Mouse (Mus musculus): ENCODE measurements around the gene Arid3a. TPM values are rescaled to one million over a fixed set of nuclear protein-coding genes. Genes with fewer than 3 reads are reported as not detected.

Arid3a gene
- polyA plus RNA-seq, 1 experiment = 36.5 TPM

DNA sequence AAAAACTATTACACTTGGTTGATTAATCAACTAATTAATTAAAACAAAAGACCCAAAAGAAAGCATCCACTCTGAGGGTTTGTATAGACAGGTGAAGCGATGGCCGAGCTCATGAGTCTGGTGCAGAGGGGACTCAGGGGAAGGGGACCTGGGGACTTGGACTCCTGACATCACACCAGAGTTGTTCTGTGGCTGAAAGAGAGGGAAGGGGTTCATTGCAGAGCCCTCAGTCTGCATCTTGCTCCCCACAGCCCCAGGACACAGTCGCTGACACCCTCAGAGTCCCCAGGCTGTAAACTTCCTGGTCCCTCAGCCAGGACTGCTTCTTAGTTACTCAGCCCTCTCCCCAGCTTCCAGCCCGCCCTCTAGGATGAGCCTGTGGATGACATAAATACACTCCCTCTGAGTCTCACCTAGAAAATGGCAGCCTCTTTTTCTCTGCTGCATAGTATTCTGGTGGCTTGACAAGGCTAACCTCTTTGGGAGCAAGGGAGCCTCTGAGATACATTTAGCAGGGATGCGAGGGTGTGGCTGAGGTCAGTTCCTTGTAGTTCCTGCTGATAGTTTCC lies 9.2 kb upstream of the Arid3a start:
- TF ChIP-seq POLR2A (IDR thresholded peaks at IDR 0.05; ENCODE audit: insufficient read depth, low read length) (no peak), CTCF (IDR thresholded peaks at IDR 0.05; ENCODE audit: low read depth, low read length) (no peak), EP300 (IDR thresholded peaks at IDR 0.05; ENCODE audit: insufficient read depth, low read depth, low read length) (no peak)
- Histone ChIP-seq H3K27ac (ENCODE audit: insufficient read depth, low read length) (no peak overlapping the region), H3K27me3 (ENCODE audit: control insufficient read depth, insufficient read depth, low read length, poor library complexity, severe bottlenecking) (no peaks in the 10 kb centered on the region), H3K36me3 (ENCODE audit: control insufficient read depth, insufficient read depth, low read length, poor library complexity, severe bottlenecking) (no peaks in the 10 kb centered on the region), H3K9ac (ENCODE audit: low read depth, poor library complexity, severe bottlenecking) (no peak overlapping the region; the same call in 1 of the 2 replicates), H3K4me1 (ENCODE audit: control insufficient read depth, insufficient read depth, low read length) (peaks cover 7% of the 10 kb centered on the region), H3K4me3 (ENCODE audit: low read depth, low read length) (no peak overlapping the region), H3K9me3 (replicated peaks; ENCODE audit: control insufficient read depth, insufficient read depth, low read length, poor library complexity, severe bottlenecking) (no peaks in the 10 kb centered on the region)

- Histone ChIP-seq H3K36me3 (ENCODE audit: control insufficient read depth, insufficient read depth, low read length, poor library complexity, severe bottlenecking) (no peaks in the 10 kb centered on the region), H3K9me3 (replicated peaks; ENCODE audit: control insufficient read depth, insufficient read depth, low read length, poor library complexity, severe bottlenecking) (no peaks in the 10 kb centered on the region), H3K27ac (ENCODE audit: insufficient read depth, low read length) (no peak overlapping the region), H3K9ac (ENCODE audit: low read depth, poor library complexity, severe bottlenecking) (no peak overlapping the region), H3K27me3 (ENCODE audit: control insufficient read depth, insufficient read depth, low read length, poor library complexity, severe bottlenecking) (no peaks in the 10 kb centered on the region), H3K4me1 (ENCODE audit: control insufficient read depth, insufficient read depth, low read length) (peaks cover 7% of the 10 kb centered on the region), H3K4me3 (ENCODE audit: low read depth, low read length) (peak overlapping the region; percentile 3; the same call in 1 of the 2 replicates)
- TF ChIP-seq CTCF (IDR thresholded peaks at IDR 0.05; ENCODE audit: low read depth, low read length) = no peak
- TF ChIP-seq POLR2A (IDR thresholded peaks at IDR 0.05; ENCODE audit: insufficient read depth, low read length) = no peak
- no peak for TF ChIP-seq EP300 (IDR thresholded peaks at IDR 0.05; ENCODE audit: insufficient read depth, low read depth, low read length)
Measured at GRCm38 (mm10) chr10:79918231-79919078, 8.4 kb upstream of the Arid3a start.

DNA sequence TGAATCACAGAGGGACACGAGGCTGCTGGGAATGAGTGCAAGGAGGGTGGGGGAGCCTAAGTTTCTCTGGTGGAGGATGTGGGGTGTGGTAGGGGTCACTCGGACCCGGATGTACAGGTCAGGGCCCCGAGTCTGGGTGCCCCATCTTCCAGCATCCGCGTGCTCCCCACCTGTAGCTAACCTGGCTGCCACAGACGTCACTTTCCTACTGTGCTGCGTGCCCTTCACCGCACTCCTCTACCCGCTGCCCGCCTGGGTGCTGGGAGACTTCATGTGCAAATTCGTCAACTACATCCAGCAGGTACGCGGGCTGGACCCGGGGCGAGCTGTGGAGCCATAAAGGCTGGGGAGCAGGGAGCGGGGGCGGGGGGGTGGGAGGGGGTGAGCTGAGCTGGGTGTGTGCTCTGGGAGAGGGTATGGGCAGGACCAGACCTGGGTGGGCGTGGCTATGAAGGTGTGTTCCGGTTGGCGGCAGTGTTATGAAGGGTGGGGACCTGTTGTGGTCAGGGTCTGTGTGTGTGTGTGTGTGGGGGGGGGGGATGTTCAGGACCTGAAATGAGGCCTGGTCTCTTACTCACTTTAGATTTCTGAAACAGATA lies 7.5 kb upstream of the Arid3a start:
- Histone ChIP-seq H3K9ac (ENCODE audit: low read depth, poor library complexity, severe bottlenecking) (no peak overlapping the region), H3K4me3 (ENCODE audit: low read depth, low read length) (peak overlapping the region; percentile 64), H3K27me3 (ENCODE audit: control insufficient read depth, insufficient read depth, low read length, poor library complexity, severe bottlenecking) (no peaks in the 10 kb centered on the region), H3K27ac (ENCODE audit: insufficient read depth, low read length) (no peak overlapping the region), H3K4me1 (ENCODE audit: control insufficient read depth, insufficient read depth, low read length) (peaks cover 7% of the 10 kb centered on the region), H3K36me3 (ENCODE audit: control insufficient read depth, insufficient read depth, low read length, poor library complexity, severe bottlenecking) (no peaks in the 10 kb centered on the region), H3K9me3 (replicated peaks; ENCODE audit: control insufficient read depth, insufficient read depth, low read length, poor library complexity, severe bottlenecking) (no peaks in the 10 kb centered on the region)
- no peak for TF ChIP-seq EP300 (IDR thresholded peaks at IDR 0.05; ENCODE audit: insufficient read depth, low read depth, low read length)
- no peak for TF ChIP-seq CTCF (IDR thresholded peaks at IDR 0.05; ENCODE audit: low read depth, low read length)
- no peak for TF ChIP-seq POLR2A (IDR thresholded peaks at IDR 0.05; ENCODE audit: insufficient read depth, low read length)

DNA sequence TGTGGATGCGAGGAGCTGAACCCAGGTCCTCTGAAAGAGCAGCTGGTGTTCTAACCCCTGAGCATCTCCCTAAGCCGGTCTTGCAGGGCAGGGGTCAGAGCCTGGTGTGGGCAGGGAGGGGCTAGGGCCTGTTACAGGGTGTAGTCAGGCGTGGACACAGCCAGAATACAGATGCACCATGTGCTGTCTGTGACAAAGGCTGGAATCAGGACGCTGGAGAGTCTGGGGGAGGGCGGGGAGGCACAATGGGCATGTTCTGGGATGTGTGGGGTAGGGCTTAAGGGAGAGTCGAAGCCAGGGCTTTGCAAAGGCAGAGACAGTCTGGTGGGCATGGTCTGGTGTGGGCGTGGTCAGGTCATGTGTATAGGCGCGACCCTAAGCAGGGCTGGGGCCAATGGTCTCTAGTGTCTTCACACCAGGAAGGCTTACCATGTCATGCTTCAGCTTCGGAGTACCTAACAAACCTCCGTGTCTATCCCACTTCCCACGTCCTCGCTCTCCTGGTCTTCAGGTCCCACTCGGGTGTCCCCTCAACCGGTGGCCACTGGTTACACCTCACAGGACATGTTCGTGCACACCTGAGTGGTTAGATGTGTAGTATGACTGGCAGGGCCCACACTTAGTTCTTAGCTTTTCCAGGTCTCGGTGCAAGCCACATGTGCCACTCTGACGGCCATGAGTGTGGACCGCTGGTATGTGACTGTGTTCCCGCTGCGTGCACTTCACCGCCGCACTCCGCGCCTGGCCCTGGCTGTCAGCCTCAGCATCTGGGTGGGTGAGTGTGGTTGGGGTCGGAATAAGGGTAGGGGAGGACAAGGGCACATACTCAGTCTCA lies 6.6 kb upstream of the Arid3a start:
- H3K4me1 ChIP-seq (ENCODE audit: control insufficient read depth, insufficient read depth, low read length) = peaks cover 7% of the 10 kb centered on the region
- H3K9ac ChIP-seq (ENCODE audit: low read depth, poor library complexity, severe bottlenecking) = no peak overlapping the region

DNA sequence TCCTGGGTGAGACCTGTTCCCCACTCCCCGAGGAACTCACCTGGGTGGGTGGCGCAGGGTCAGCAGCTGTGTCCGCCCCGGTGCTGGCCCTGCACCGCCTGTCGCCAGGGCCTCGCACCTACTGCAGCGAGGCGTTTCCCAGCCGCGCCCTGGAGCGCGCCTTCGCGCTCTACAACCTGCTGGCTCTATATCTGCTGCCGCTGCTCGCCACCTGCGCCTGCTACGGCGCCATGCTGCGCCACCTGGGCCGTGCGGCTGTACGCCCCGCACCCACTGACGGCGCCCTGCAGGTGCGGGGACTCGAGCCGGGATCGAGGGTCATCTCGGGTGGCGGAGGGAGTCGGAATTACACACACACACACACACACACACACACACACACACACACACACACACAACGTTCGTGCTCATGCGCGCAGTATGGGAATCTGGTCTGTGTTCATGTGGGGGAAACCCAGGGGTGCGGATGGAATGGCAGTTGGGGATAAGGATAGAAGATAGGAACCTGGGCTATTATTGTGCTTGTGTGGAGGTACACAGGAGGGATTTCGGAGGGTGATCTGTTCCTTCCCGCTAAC lies 5.8 kb upstream of the Arid3a start, which contains the start of gene R3hdm4:
R3hdm4 (minus strand) TSS at position 251 of the 578 bp plus-strand sequence.
- no peak within 1 kb of the TSS for H3K27ac ChIP-seq (ENCODE audit: insufficient read depth, low read length)
- H3K4me1 ChIP-seq (ENCODE audit: control insufficient read depth, insufficient read depth, low read length) = peaks cover 7% of the 10 kb centered on the region
- TF ChIP-seq CTCF (IDR thresholded peaks at IDR 0.05; ENCODE audit: low read depth, low read length) = no peak
- no peak for TF ChIP-seq EP300 (IDR thresholded peaks at IDR 0.05; ENCODE audit: insufficient read depth, low read depth, low read length)
- no peak for TF ChIP-seq POLR2A (IDR thresholded peaks at IDR 0.05; ENCODE audit: insufficient read depth, low read length)

More for the DNA sequence above, 6.6 kb upstream of the Arid3a start:
- TF ChIP-seq CTCF (IDR thresholded peaks at IDR 0.05; ENCODE audit: low read depth, low read length) (no peak), POLR2A (IDR thresholded peaks at IDR 0.05; ENCODE audit: insufficient read depth, low read length) (no peak), EP300 (IDR thresholded peaks at IDR 0.05; ENCODE audit: insufficient read depth, low read depth, low read length) (no peak)
- H3K4me3 ChIP-seq (ENCODE audit: low read depth, low read length) = peak overlapping the region; percentile 22; the same call in 1 of the 2 replicates
- no peaks in the 10 kb centered on the region for H3K9me3 ChIP-seq (replicated peaks; ENCODE audit: control insufficient read depth, insufficient read depth, low read length, poor library complexity, severe bottlenecking)
- no peaks in the 10 kb centered on the region for H3K27me3 ChIP-seq (ENCODE audit: control insufficient read depth, insufficient read depth, low read length, poor library complexity, severe bottlenecking)
- no peaks in the 10 kb centered on the region for H3K36me3 ChIP-seq (ENCODE audit: control insufficient read depth, insufficient read depth, low read length, poor library complexity, severe bottlenecking)
- no peak overlapping the region for H3K27ac ChIP-seq (ENCODE audit: insufficient read depth, low read length)

More for the DNA sequence above, 5.8 kb upstream of the Arid3a start, which contains the start of gene R3hdm4:
- peak within 1 kb of the TSS; percentile 37 for H3K9ac ChIP-seq (ENCODE audit: low read depth, poor library complexity, severe bottlenecking)
- H3K36me3 ChIP-seq (ENCODE audit: control insufficient read depth, insufficient read depth, low read length, poor library complexity, severe bottlenecking) = no peaks in the 10 kb centered on the region
- H3K27me3 ChIP-seq (ENCODE audit: control insufficient read depth, insufficient read depth, low read length, poor library complexity, severe bottlenecking) = no peaks in the 10 kb centered on the region
- peak within 1 kb of the TSS; percentile 49 for H3K4me3 ChIP-seq (ENCODE audit: low read depth, low read length)
- H3K9me3 ChIP-seq (replicated peaks; ENCODE audit: control insufficient read depth, insufficient read depth, low read length, poor library complexity, severe bottlenecking) = no peaks in the 10 kb centered on the region
